10 mouse cellular contexts compared by ENCODE assay signal in genomic region chr3:152142989-152143695, GRCm38 (mm10). TPM values are rescaled to one million over a fixed set of nuclear protein-coding genes. Genes with fewer than 3 reads are reported as not detected.
A peak's percentile ranks its signal among the peaks of the same experiment; 100 is the strongest.
DNase-seq lines count a peak whose midpoint lies in the region; ATAC-seq and TF ChIP-seq lines count a peak whose summit lies in the region.
"Had no signal": no experiment of that assay in that cellular context is flagged by ENCODE, and none has a peak within 500 bp of the region (broad histone marks: within the 10 kb centered on the region; RNA-seq: fewer than 3 reads in every experiment).

No protein-coding gene starts in this region.

- no peaks in the 10 kb centered on the region for H3K9me3 ChIP-seq in intestine, embryonic 15.5 days
- H3K9me3 ChIP-seq in intestine, postnatal 0 days (ENCODE audit: control insufficient read depth) = no peaks in the 10 kb centered on the region
- H3K9me3 ChIP-seq in heart, postnatal 0 days (replicated peaks; ENCODE audit: control insufficient read depth, low read length) = no peaks in the 10 kb centered on the region
- H3K9me3 ChIP-seq: hindbrain, embryonic 12.5 days had no signal

- 49% methylated on average over 6 of the region's 6 CpGs for WGBS in intestine, embryonic 15.5 days
- 38% methylated on average over 6 of the region's 6 CpGs for WGBS in intestine, postnatal 0 days
- 24% methylated on average over 6 of the region's 6 CpGs for WGBS in heart, postnatal 0 days
- whole genome bisulfite sequencing in cerebellum, adult 2 months = 80% methylated on average over 6 of the region's 6 CpGs

- H3K9ac ChIP-seq in intestine, embryonic 15.5 days = no peak overlapping the region
- H3K9ac ChIP-seq in intestine, postnatal 0 days (ENCODE audit: low read depth, low read length) = no peak overlapping the region
- H3K9ac ChIP-seq in heart, postnatal 0 days (replicated peaks; ENCODE audit: low read depth, low read length) = no peak overlapping the region
- H3K9ac ChIP-seq: hindbrain, embryonic 12.5 days had no signal

- no peak overlapping the region for H3K4me2 ChIP-seq in intestine, embryonic 15.5 days (replicated peaks)
- no peak overlapping the region for H3K4me2 ChIP-seq in intestine, postnatal 0 days (replicated peaks; ENCODE audit: low read depth)
- H3K4me2 ChIP-seq in heart, postnatal 0 days (ENCODE audit: low read depth, low read length) = no peak overlapping the region
- H3K4me2 ChIP-seq: hindbrain, embryonic 12.5 days had no signal

- TF ChIP-seq EP300 in heart, postnatal 0 days (IDR thresholded peaks at IDR 0.05; ENCODE audit: low read depth) = no peak

- peak; percentile 19 for DNase-seq in thymus, postnatal 0 days (ENCODE audit: low spot score)
- DNase-seq in thymus, postnatal 4 days = no peak
- peak; percentile 83 for DNase-seq in heart, postnatal 0 days (ENCODE audit: low spot score)
- no peak for DNase-seq in natural killer cell, adult 2 months (ENCODE audit: low spot score in 2 of 2)
- no peak for DNase-seq in cerebellum, adult 2 months

- H3K4me1 ChIP-seq in intestine, embryonic 15.5 days (replicated peaks) = peaks cover 17% of the 10 kb centered on the region; the same call in 1 of the 2 replicates
- peaks cover 7% of the 10 kb centered on the region; the same call in 1 of the 2 replicates for H3K4me1 ChIP-seq in intestine, postnatal 0 days (replicated peaks; ENCODE audit: control insufficient read depth, insufficient read depth, low read length)
- H3K4me1 ChIP-seq in heart, postnatal 0 days (ENCODE audit: control insufficient read depth, insufficient read depth) = peaks cover 46% of the 10 kb centered on the region
- peaks cover 18% of the 10 kb centered on the region for H3K4me1 ChIP-seq in cerebellum, adult 2 months (ENCODE audit: control insufficient read depth, insufficient read depth, low read length)
- H3K4me1 ChIP-seq: hindbrain, embryonic 12.5 days had no signal

- no peak for TF ChIP-seq POLR2A in cerebellum, adult 2 months (IDR thresholded peaks at IDR 0.05; ENCODE audit: borderline replicate concordance, insufficient read depth, low read length)

- no peaks in the 10 kb centered on the region for H3K36me3 ChIP-seq in intestine, embryonic 15.5 days
- no peaks in the 10 kb centered on the region for H3K36me3 ChIP-seq in intestine, postnatal 0 days (ENCODE audit: control insufficient read depth, insufficient read depth)
- no peaks in the 10 kb centered on the region for H3K36me3 ChIP-seq in heart, postnatal 0 days (replicated peaks; ENCODE audit: control insufficient read depth, insufficient read depth, low read length)
- H3K36me3 ChIP-seq: hindbrain, embryonic 12.5 days had no signal

- H3K27me3 ChIP-seq in intestine, embryonic 15.5 days (replicated peaks) = no peaks in the 10 kb centered on the region
- H3K27me3 ChIP-seq in intestine, postnatal 0 days (replicated peaks; ENCODE audit: control insufficient read depth, insufficient read depth, low read length) = no peaks in the 10 kb centered on the region
- no peaks in the 10 kb centered on the region for H3K27me3 ChIP-seq in heart, postnatal 0 days (ENCODE audit: control insufficient read depth, insufficient read depth, low read length)
- no peaks in the 10 kb centered on the region for H3K27me3 ChIP-seq in cerebellum, adult 2 months (ENCODE audit: control insufficient read depth, insufficient read depth, low read length)
- H3K27me3 ChIP-seq: hindbrain, embryonic 12.5 days had no signal

- TF ChIP-seq CTCF in intestine, postnatal 0 days (IDR thresholded peaks at IDR 0.05; ENCODE audit: low read depth) = no peak
- TF ChIP-seq CTCF in heart, postnatal 0 days (IDR thresholded peaks at IDR 0.05; ENCODE audit: low read depth) = no peak
- TF ChIP-seq CTCF in cerebellum, adult 2 months (IDR thresholded peaks at IDR 0.05; ENCODE audit: borderline replicate concordance, insufficient read depth, low read depth, low read length) = no peak

- ATAC-seq in intestine, embryonic 15.5 days = 0 out of 2 replicates have a peak, but pooled peaks have one; percentile 39
- no peak for ATAC-seq in intestine, postnatal 0 days
- ATAC-seq in heart, postnatal 0 days (ENCODE audit: insufficient read depth, low read depth) = peak; percentile 52

- H3K4me3 ChIP-seq in intestine, embryonic 15.5 days (replicated peaks) = no peak overlapping the region
- no peak overlapping the region for H3K4me3 ChIP-seq in intestine, postnatal 0 days (ENCODE audit: low read depth, low read length)
- H3K4me3 ChIP-seq in heart, postnatal 0 days (ENCODE audit: low read depth, low read length) = no peak overlapping the region
- H3K4me3 ChIP-seq in cerebellum, adult 2 months (replicated peaks; ENCODE audit: insufficient read depth, low read depth, low read length) = no peak overlapping the region
- H3K4me3 ChIP-seq: hindbrain, embryonic 12.5 days; layer of hippocampus, adult 2 months had no signal

- H3K27ac ChIP-seq in intestine, embryonic 15.5 days = no peak overlapping the region
- H3K27ac ChIP-seq in intestine, postnatal 0 days (ENCODE audit: low read depth, low read length) = no peak overlapping the region
- peak overlapping the region; percentile 92 for H3K27ac ChIP-seq in heart, postnatal 0 days (ENCODE audit: low read depth)
- H3K27ac ChIP-seq in cerebellum, adult 2 months (ENCODE audit: insufficient read depth, low read length) = no peak overlapping the region
- H3K27ac ChIP-seq: hindbrain, embryonic 12.5 days; layer of hippocampus, adult 2 months had no signal

RNA-seq across cellular contexts. Expression of gene Gipc2, which starts 22.9 kb away (rescaled TPM):
- 171 and 172 TPM in 2 replicates for polyA plus RNA-seq in intestine, embryonic 15.5 days (2015; fragmentation: Nextera tagmentation; extraction: Ambion mirVana)
- polyA plus RNA-seq in intestine, postnatal 0 days (2015; fragmentation: Nextera tagmentation; extraction: Ambion mirVana) = 222 and 243 TPM in 2 replicates
- 1.1 and 1.4 TPM in 2 replicates for polyA plus RNA-seq in thymus, postnatal 0 days (2015; fragmentation: Nextera tagmentation; extraction: Ambion mirVana)
- total RNA-seq in heart, postnatal 0 days (2014; rRNA removed; ENCODE audit: low replicate concordance) = not detected in 2 replicates
- 3.3 and 3.6 TPM in 2 replicates for polyA plus RNA-seq in heart, postnatal 0 days (2015; fragmentation: Nextera tagmentation; extraction: Ambion mirVana)
- polyA plus RNA-seq in cerebellum, adult 2 months (2012; rRNA removed) = 9.7 and 10.4 TPM in 2 replicates
- total RNA-seq: megakaryocyte progenitor cell, adult 5-6 weeks had no signal

Comparison
In these comparisons a context has a peak if more than half of its experiments do, and no peak if none do; other contexts are left out.
1. DNase-seq: peak in thymus, postnatal 0 days (single experiment) and heart, postnatal 0 days (single experiment); none in thymus, postnatal 4 days (single experiment), natural killer cell, adult 2 months (0 of 2) and cerebellum, adult 2 months (0 of 2).
2. RNA of gene Gipc2, which starts 22.9 kb away (polyA plus RNA-seq): 222 to 243 TPM in intestine, postnatal 0 days and 171 to 172 TPM in intestine, embryonic 15.5 days; 9.7 to 10.4 TPM in cerebellum, adult 2 months, 3.3 to 3.6 TPM in heart, postnatal 0 days and 1.1 to 1.4 TPM in thymus, postnatal 0 days; every median in the first group is over 10 times any median in the second.